Mouse (Mus musculus) effector memory CD4-positive, alpha-beta T cell, adult 7 months (primary cell): ENCODE data around the gene Prh1. TPM values are rescaled to one million over a fixed set of nuclear protein-coding genes. Genes with fewer than 3 reads are reported as not detected.

Source experiments
- polyA plus RNA-seq: library from polyadenylated mRNA; unstranded; fragments of 100-300 nt; shearing (Covaris generic); gene quantifications from one replicate; pipeline ENCODE4 v1.2.1, GENCODE M21; 2017

The Prh1 gene
- polyA plus RNA-seq = not detected

DNA sequence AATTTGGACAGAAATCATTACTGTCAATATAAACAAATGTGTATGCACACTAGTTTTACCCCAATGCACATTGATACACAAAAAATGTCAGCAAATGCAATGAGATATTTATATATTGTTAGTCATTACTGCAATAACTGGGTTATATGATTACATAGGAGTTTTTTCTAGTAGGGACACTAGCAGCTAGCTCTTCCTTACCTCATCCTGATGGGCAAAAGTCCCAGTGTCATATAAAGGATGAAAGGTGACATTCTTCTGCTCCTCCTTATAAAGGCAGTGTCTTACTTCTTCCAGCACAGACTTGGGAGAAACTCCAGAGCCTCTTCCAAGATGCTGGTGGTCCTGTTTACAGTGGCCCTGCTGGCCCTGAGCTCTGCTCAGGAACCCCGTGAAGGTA lies at the start of gene Prh1:
Prh1 (plus strand) TSS at position 301 of the 400 bp plus-strand sequence.

DNA sequence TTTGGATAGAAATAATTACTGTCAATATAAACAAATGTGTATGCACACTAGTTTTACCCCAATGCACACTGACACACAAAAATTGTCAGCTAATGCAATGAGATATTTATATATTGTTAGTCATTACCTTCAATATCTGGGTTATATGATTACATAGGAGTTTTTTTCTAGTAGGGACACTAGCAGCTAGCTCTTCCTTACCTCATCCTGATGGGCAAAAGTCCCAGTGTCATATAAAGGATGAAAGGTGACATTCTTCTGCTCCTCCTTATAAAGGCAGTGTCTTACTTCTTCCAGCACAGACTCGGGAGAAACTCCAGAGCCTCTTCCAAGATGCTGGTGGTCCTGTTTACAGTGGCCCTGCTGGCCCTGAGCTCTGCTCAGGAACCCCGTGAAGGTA lies 26.0 kb downstream of the Prh1 start, which contains the start of gene Prp2:
Prp2 (plus strand) TSS at position 301 of the 400 bp plus-strand sequence.

Other genes starting within 250 kb of the Prh1 start
- gene Gm8882, start 205.7 kb upstream of the Prh1 start, polyA plus RNA-seq = not detected
- not detected for gene Prp2, start 26.1 kb downstream of the Prh1 start, polyA plus RNA-seq
- not detected for gene A630073D07Rik, start 81.7 kb downstream of the Prh1 start, polyA plus RNA-seq
- gene Tas2r120, start 87.1 kb downstream of the Prh1 start, polyA plus RNA-seq = not detected
- gene Tas2r121, start 131.2 kb downstream of the Prh1 start, polyA plus RNA-seq = not detected
- not detected for gene Tas2r122, start 142.1 kb downstream of the Prh1 start, polyA plus RNA-seq
- not detected for gene Tas2r115, start 168.2 kb downstream of the Prh1 start, polyA plus RNA-seq
- not detected for gene Tas2r124, start 184.9 kb downstream of the Prh1 start, polyA plus RNA-seq
- not detected for gene Tas2r102, start 192.3 kb downstream of the Prh1 start, polyA plus RNA-seq
- not detected for gene Tas2r136, start 208.4 kb downstream of the Prh1 start, polyA plus RNA-seq
- not detected for gene Tas2r117, start 233.0 kb downstream of the Prh1 start, polyA plus RNA-seq